Mouse (Mus musculus): ENCODE results near the gene Hsd3b2.
"Not testable (repeated sequence)": the region's sequence is repeated elsewhere in the genome, so short reads cannot be mapped to it uniquely, and the experiment has no call there.

DNA sequence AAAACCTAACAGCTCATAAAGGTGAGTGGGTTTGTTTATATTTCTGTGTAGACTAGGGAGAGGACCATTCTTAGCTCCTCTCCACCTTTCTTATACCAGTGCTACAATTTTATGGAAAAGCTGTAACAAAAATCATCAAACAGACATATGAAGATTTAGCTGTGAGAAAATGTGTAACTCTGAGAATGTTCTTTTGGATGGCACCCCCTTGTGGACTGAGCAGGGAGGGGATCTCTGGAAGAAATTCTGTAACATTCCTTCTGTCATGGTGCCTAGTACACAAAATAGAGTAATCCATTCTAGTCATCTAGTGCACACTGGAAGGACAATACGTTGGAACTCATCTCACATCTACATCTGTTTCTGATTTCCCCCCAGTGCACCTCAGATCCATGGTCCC lies 16.7 kb upstream of the Hsd3b2 start:
- TF ChIP-seq CTCF (conservative IDR thresholded peaks at IDR 0.05; ENCODE audit: insufficient read depth, insufficient read length, low read depth, low read length); POLR2A (IDR thresholded peaks at IDR 0.05; ENCODE audit: low read depth, low read length): not testable (repeated sequence)
